Mouse (Mus musculus): Measurements from ENCODE around the gene Aqp8. TPM values are rescaled to one million over a fixed set of nuclear protein-coding genes. Genes with fewer than 3 reads are reported as not detected.

Aqp8 gene
- polyA plus RNA-seq, 2 experiments: 3.8 to 6.5 TPM

DNA sequence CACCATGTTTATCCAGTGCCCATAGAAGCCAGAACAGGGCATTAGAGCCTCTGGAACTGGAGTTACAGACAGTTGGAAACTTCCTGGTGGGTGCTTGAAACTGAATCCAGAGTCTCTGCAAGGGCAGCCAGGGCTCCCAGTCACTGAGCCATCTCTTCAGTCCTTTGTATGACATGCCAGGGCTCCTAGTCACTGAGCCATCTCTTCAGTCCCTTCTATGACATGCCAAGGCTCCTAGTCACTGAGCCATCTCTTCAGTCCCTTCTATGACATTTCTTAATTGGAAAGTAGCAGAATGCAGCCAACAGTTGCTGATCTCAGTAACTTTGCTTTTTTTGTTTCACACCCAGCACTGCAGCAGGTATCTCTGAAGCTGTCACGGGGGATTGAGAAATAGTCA is 20.0 kb upstream of the Aqp8 start:
- H3K4me3 ChIP-seq (ENCODE audit: insufficient read depth in 1 of 2, low read depth in 2 of 2, low read length in 2 of 2): no peak overlapping the region
- no peak for TF ChIP-seq EP300 (IDR thresholded peaks at IDR 0.05; ENCODE audit: low read depth)
- no peak for TF ChIP-seq CTCF (IDR thresholded peaks at IDR 0.05; ENCODE audit: low read depth)
- no peaks in the 10 kb centered on the region for H3K27me3 ChIP-seq (ENCODE audit: control insufficient read depth, insufficient read depth, low read length)
- DNase-seq (ENCODE audit: low read depth in 3 of 3, low spot score in 3 of 3) (no peak), ATAC-seq (ENCODE audit: insufficient read depth) (no peak)
- H3K9ac ChIP-seq (replicated peaks): no peak overlapping the region
- H3K4me1 ChIP-seq (replicated peaks; ENCODE audit: control insufficient read depth in 2 of 2, insufficient read depth in 2 of 2, low read length in 1 of 2): no peaks in the 10 kb centered on the region; a peak in 1 of 4 replicates
- H3K27ac ChIP-seq: no peak overlapping the region
- no peaks in the 10 kb centered on the region for H3K9me3 ChIP-seq (ENCODE audit: control insufficient read depth, low read length)
- no peaks in the 10 kb centered on the region for H3K36me3 ChIP-seq (replicated peaks; ENCODE audit: control insufficient read depth, insufficient read depth, low read depth)
- 63% methylated on average over 1 of the region's 1 CpGs for WGBS (ENCODE audit: insufficient replicate concordance)
- H3K4me2 ChIP-seq (ENCODE audit: low read depth): no peak overlapping the region

DNA sequence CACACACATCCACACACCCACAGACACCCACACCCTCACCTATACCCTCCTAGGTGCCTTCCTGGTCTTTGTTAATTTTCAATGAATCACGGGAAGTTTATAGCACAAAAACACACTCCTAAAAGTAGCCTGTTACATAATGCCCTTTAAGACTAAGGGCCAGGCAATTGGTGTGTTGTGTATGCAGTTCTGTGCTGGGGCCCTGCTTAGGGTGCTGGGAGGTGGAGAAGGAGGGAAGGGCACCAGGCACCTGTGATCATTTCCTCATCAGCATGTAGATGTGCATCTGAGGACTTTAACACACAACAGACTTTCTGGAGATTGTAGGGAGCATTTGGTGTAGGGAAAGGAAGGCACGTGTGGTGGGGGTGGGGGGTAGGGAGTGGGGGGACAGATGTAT is 13.3 kb upstream of the Aqp8 start:
- TF ChIP-seq CTCF (IDR thresholded peaks at IDR 0.05; ENCODE audit: low read depth) (no peak), EP300 (IDR thresholded peaks at IDR 0.05; ENCODE audit: low read depth) (no peak)
- Histone ChIP-seq H3K9me3 (ENCODE audit: control insufficient read depth, low read length) (no peaks in the 10 kb centered on the region), H3K27ac (no peak overlapping the region), H3K4me2 (ENCODE audit: low read depth) (no peak overlapping the region), H3K27me3 (ENCODE audit: control insufficient read depth, insufficient read depth, low read length) (no peaks in the 10 kb centered on the region), H3K4me3 (ENCODE audit: insufficient read depth in 1 of 2, low read depth in 2 of 2, low read length in 2 of 2) (no peak overlapping the region), H3K9ac (replicated peaks) (no peak overlapping the region), H3K4me1 (replicated peaks; ENCODE audit: control insufficient read depth in 2 of 2, insufficient read depth in 2 of 2, low read length in 1 of 2) (peaks cover 6 to 16% of the 10 kb centered on the region in 2 experiments), H3K36me3 (replicated peaks; ENCODE audit: control insufficient read depth, insufficient read depth, low read depth) (no peaks in the 10 kb centered on the region)
- no peak for DNase-seq (ENCODE audit: low read depth in 3 of 3, low spot score in 3 of 3)
- no peak for ATAC-seq (ENCODE audit: insufficient read depth)
- 80% methylated on average over 2 of the region's 2 CpGs for WGBS (ENCODE audit: insufficient replicate concordance)

DNA sequence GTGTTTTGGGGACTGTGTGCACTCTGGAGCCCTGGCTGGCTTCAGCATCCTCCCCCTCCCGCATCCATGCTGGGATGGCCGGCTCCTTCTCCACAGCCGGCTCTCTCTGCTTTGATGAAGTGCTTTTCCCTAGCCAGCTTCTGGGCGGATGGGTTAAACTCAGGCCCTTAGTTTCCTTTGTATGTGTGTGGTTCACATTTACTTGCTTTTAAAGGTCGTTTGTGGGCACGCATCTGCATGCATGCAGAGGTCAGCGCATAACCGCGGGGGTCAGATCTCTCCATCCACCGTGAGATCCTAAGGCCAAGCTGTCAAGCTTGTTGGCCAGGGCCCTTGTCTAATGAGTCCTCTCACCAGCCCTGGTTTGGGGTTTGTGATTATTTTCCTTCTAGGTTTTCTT is 12.4 kb upstream of the Aqp8 start:
- Histone ChIP-seq H3K9ac (replicated peaks) (no peak overlapping the region), H3K27me3 (ENCODE audit: control insufficient read depth, insufficient read depth, low read length) (no peaks in the 10 kb centered on the region), H3K27ac (no peak overlapping the region), H3K36me3 (replicated peaks; ENCODE audit: control insufficient read depth, insufficient read depth, low read depth) (no peaks in the 10 kb centered on the region), H3K4me1 (replicated peaks; ENCODE audit: control insufficient read depth in 2 of 2, insufficient read depth in 2 of 2, low read length in 1 of 2) (peaks cover 6 to 16% of the 10 kb centered on the region in 2 experiments), H3K4me3 (ENCODE audit: insufficient read depth in 1 of 2, low read depth in 2 of 2, low read length in 2 of 2) (no peak overlapping the region), H3K4me2 (ENCODE audit: low read depth) (no peak overlapping the region), H3K9me3 (ENCODE audit: control insufficient read depth, low read length) (no peaks in the 10 kb centered on the region)
- DNase-seq (ENCODE audit: low read depth in 3 of 3, low spot score in 3 of 3) (no peak), ATAC-seq (ENCODE audit: insufficient read depth) (no peak)
- 72% methylated on average over 10 of the region's 10 CpGs for WGBS (ENCODE audit: insufficient replicate concordance)
- TF ChIP-seq EP300 (IDR thresholded peaks at IDR 0.05; ENCODE audit: low read depth): no peak
- no peak for TF ChIP-seq CTCF (IDR thresholded peaks at IDR 0.05; ENCODE audit: low read depth)

DNA sequence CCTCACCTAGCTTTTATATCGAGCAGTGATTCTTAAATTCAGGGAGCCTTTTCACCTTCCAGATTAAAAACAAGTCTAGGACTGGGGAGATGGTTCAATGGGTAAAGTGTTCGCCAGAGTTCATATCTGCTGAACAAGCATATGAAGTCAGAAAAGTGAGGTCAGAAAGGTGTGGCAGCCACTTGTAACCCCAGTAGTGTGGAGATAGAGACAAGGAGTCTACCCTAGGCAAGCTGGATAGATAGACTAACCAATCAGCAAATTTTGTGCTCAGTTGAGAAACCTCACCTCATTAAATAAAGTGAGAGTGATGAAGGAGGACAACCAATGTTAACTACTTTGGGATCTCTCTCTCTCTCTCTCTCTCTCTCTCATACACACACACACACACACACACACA is 11.6 kb upstream of the Aqp8 start:
- DNase-seq (ENCODE audit: low read depth in 3 of 3, low spot score in 3 of 3): no peak
- H3K4me3 ChIP-seq (ENCODE audit: insufficient read depth in 1 of 2, low read depth in 2 of 2, low read length in 2 of 2): no peak overlapping the region
- no peak overlapping the region; the same call in 1 of the 2 replicates for H3K9ac ChIP-seq (replicated peaks)
- WGBS (ENCODE audit: insufficient replicate concordance): 51% methylated on average over 2 of the region's 2 CpGs
- ATAC-seq (ENCODE audit: insufficient read depth): peak; percentile 76
- no peak overlapping the region for H3K27ac ChIP-seq
- no peaks in the 10 kb centered on the region for H3K9me3 ChIP-seq (ENCODE audit: control insufficient read depth, low read length)
- H3K4me1 ChIP-seq (replicated peaks; ENCODE audit: control insufficient read depth in 2 of 2, insufficient read depth in 2 of 2, low read length in 1 of 2): peaks cover 6 to 16% of the 10 kb centered on the region in 2 experiments
- H3K27me3 ChIP-seq (ENCODE audit: control insufficient read depth, insufficient read depth, low read length): no peaks in the 10 kb centered on the region
- no peaks in the 10 kb centered on the region for H3K36me3 ChIP-seq (replicated peaks; ENCODE audit: control insufficient read depth, insufficient read depth, low read depth)
- no peak overlapping the region for H3K4me2 ChIP-seq (ENCODE audit: low read depth)
- TF ChIP-seq EP300 (IDR thresholded peaks at IDR 0.05; ENCODE audit: low read depth) (no peak), CTCF (IDR thresholded peaks at IDR 0.05; ENCODE audit: low read depth) (no peak)

DNA sequence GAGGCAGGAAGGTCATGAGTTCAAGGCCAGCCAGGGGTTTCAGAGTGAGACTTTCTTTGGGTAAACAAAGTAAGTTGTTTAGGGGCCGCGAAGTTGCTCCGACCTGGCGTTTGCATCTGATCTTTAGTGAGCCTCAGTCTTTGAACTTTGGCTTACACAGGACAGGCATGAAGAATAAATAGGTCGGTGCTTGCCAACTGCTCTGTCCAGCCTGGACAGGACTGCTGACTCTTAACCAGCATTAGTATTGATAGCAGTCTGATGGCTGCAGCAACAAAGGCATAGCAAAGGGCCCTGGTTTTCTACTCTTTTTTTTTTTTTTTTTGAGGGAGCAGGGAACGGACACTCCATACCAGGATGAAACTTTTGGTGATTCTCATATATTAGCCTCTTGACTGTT is 9.5 kb upstream of the Aqp8 start:
- no peak for DNase-seq (ENCODE audit: low read depth in 3 of 3, low spot score in 3 of 3)
- 68% methylated on average over 6 of the region's 6 CpGs for WGBS (ENCODE audit: insufficient replicate concordance)
- ATAC-seq (ENCODE audit: insufficient read depth): no peak

More for the DNA sequence above, 9.5 kb upstream of the Aqp8 start:
- H3K27ac ChIP-seq: no peak overlapping the region
- peaks cover 14 to 27% of the 10 kb centered on the region in 2 experiments for H3K4me1 ChIP-seq (replicated peaks; ENCODE audit: control insufficient read depth in 2 of 2, insufficient read depth in 2 of 2, low read length in 1 of 2)
- no peak for TF ChIP-seq CTCF (IDR thresholded peaks at IDR 0.05; ENCODE audit: low read depth)
- no peak for TF ChIP-seq EP300 (IDR thresholded peaks at IDR 0.05; ENCODE audit: low read depth)
- no peaks in the 10 kb centered on the region for H3K36me3 ChIP-seq (replicated peaks; ENCODE audit: control insufficient read depth, insufficient read depth, low read depth)
- no peak overlapping the region for H3K4me2 ChIP-seq (ENCODE audit: low read depth)
- H3K4me3 ChIP-seq (ENCODE audit: insufficient read depth in 1 of 2, low read depth in 2 of 2, low read length in 2 of 2): no peak overlapping the region
- H3K9ac ChIP-seq (replicated peaks): no peak overlapping the region
- no peaks in the 10 kb centered on the region for H3K27me3 ChIP-seq (ENCODE audit: control insufficient read depth, insufficient read depth, low read length)
- no peaks in the 10 kb centered on the region for H3K9me3 ChIP-seq (ENCODE audit: control insufficient read depth, low read length)

Measured in liver, embryonic 14.5 days (tissue).